Mouse (Mus musculus) heart, adult 2 months (tissue): ENCODE measurements at regions not wholly inside any gene's neighbourhood (a gene's known extent, or its start where the extent isn't known, plus 50 kb on each side); places are given as distances from the start of the nearest gene placed in this dataset.

Experiments
- DNase-seq, 2 experiments: peaks; one replicate each; pipeline ENCODE4 v3.0.0; 2021
- H3K27ac ChIP-seq: fragments of 200-600 bp; 2 replicates; pipeline ENCODE4 v1.8.1; 2022
- H3K27me3 ChIP-seq: fragments of 200-500 bp; 2 replicates; pipeline ENCODE4 v1.6.1; 2012; ENCODE audit warnings: mild to moderate bottlenecking, low read length, inconsistent platforms, mixed read lengths; ENCODE audit not compliant: control insufficient read depth, insufficient read depth
- H3K36me3 ChIP-seq: fragments of 200-500 bp; 2 replicates; pipeline ENCODE4 v1.6.1; 2012; ENCODE audit warnings: low read length, inconsistent platforms; ENCODE audit not compliant: control insufficient read depth, insufficient read depth
- H3K4me1 ChIP-seq: fragments of 200-500 bp; 2 replicates; pipeline ENCODE4 v1.6.1; 2011; ENCODE audit warnings: low read length; ENCODE audit not compliant: control insufficient read depth, insufficient read depth
- H3K4me3 ChIP-seq: fragments of 200-600 bp; 2 replicates; pipeline ENCODE4 v1.8.1; 2022
- H3K79me2 ChIP-seq: fragments of 200-500 bp; replicated peaks from 2 replicates; pipeline ENCODE4 v1.6.1; 2012; ENCODE audit warnings: mild to moderate bottlenecking, inconsistent platforms, low read length, moderate library complexity, mixed read lengths; ENCODE audit not compliant: control insufficient read depth, insufficient read depth
- H3K9ac ChIP-seq: fragments of 200-500 bp; 2 replicates; pipeline ENCODE4 v1.6.1; 2012; ENCODE audit warnings: low read depth, mild to moderate bottlenecking, control low read depth, inconsistent platforms, low read length, mixed read lengths
- CTCF ChIP-seq: fragments of 200-600 bp; IDR thresholded peaks from 2 replicates; pipeline ENCODE4 v1.8.1; 2022; ENCODE audit warnings: antibody characterized with exemption, mild to moderate bottlenecking, moderate library complexity
- EP300 ChIP-seq: fragments of 200-500 bp; IDR thresholded peaks from 2 replicates; pipeline ENCODE4 v1.6.1; 2011; ENCODE audit warnings: low read depth, low read length, control low read depth; ENCODE audit not compliant: insufficient read depth
- POLR2A ChIP-seq: fragments of 200-500 bp; IDR thresholded peaks from 2 replicates; pipeline ENCODE4 v1.6.1; 2011; ENCODE audit warnings: mild to moderate bottlenecking, low read depth, low read length, control low read depth; ENCODE audit not compliant: insufficient read depth
- WGBS: fragments of 180-500 bp; shearing (Covaris S2); methylation state at CpG from one replicate; pipeline ENCODE4 v1.1.7; 2018; 5-methylcytosine and 5-hydroxymethylcytosine counted together
- intact Hi-C: fragments of 180-260 bp; cut with DNase I; formaldehyde crosslinking; loops from one replicate; pipeline ENCODE4 v1.15.1; 2025

GRCm38 (mm10) chr4:140320120-140320921 is 73.7 kb upstream of the Igsf21 start:
- Histone ChIP-seq H3K27ac (no peak overlapping the region), H3K9ac (no peak overlapping the region), H3K27me3 (no peaks in the 10 kb centered on the region), H3K4me3 (no peak overlapping the region), H3K4me1 (no peaks in the 10 kb centered on the region), H3K79me2 (no peaks in the 10 kb centered on the region), H3K36me3 (no peaks in the 10 kb centered on the region)
- intact Hi-C loops, result no loop called here
- no peak for DNase-seq
- 73% methylated on average over 15 of the region's 15 CpGs for WGBS
- TF ChIP-seq CTCF (no peak), EP300 (no peak), POLR2A (no peak)

GRCm38 (mm10) chr4:140312635-140313034 is 66.1 kb upstream of the Igsf21 start:
- Histone ChIP-seq H3K27me3 (no peaks in the 10 kb centered on the region), H3K4me3 (no peak overlapping the region), H3K79me2 (no peaks in the 10 kb centered on the region), H3K4me1 (no peaks in the 10 kb centered on the region), H3K27ac (no peak overlapping the region), H3K36me3 (no peaks in the 10 kb centered on the region), H3K9ac (no peak overlapping the region)
- TF ChIP-seq POLR2A, result no peak
- TF ChIP-seq CTCF, result no peak
- no peak for TF ChIP-seq EP300
- no peak for DNase-seq
- WGBS, result 90% methylated on average over 16 of the region's 16 CpGs
- intact Hi-C loops, result no loop called here

GRCm38 (mm10) chr4:140307481-140307880 is 60.9 kb upstream of the Igsf21 start:
- Histone ChIP-seq H3K27ac (no peak overlapping the region), H3K4me1 (no peaks in the 10 kb centered on the region), H3K36me3 (no peaks in the 10 kb centered on the region), H3K79me2 (no peaks in the 10 kb centered on the region), H3K4me3 (no peak overlapping the region), H3K9ac (no peak overlapping the region), H3K27me3 (no peaks in the 10 kb centered on the region)
- WGBS, result 83% methylated on average over 8 of the region's 8 CpGs
- DNase-seq, result no peak
- TF ChIP-seq EP300, result no peak
- intact Hi-C loops, result no loop called here

- no peak for TF ChIP-seq CTCF
- TF ChIP-seq POLR2A, result no peak
- no peak for TF ChIP-seq EP300
- Histone ChIP-seq H3K27ac (no peak overlapping the region), H3K4me3 (no peak overlapping the region), H3K27me3 (no peaks in the 10 kb centered on the region), H3K4me1 (no peaks in the 10 kb centered on the region), H3K9ac (no peak overlapping the region), H3K79me2 (no peaks in the 10 kb centered on the region), H3K36me3 (no peaks in the 10 kb centered on the region)
- DNase-seq, result no peak
- intact Hi-C loops, result no loop called here
- WGBS, result 74% methylated on average over 5 of the region's 5 CpGs
These were observed 58.4 kb upstream of the Igsf21 start for GRCm38 (mm10) chr4:140304960-140305359.

GRCm38 (mm10) chr4:140301661-140302060 is 55.1 kb upstream of the Igsf21 start:
- no peak overlapping the region for H3K9ac ChIP-seq
- H3K79me2 ChIP-seq, result no peaks in the 10 kb centered on the region
- DNase-seq, result no peak
- WGBS, result 80% methylated on average over 15 of the region's 15 CpGs
- no peaks in the 10 kb centered on the region for H3K36me3 ChIP-seq
- H3K4me1 ChIP-seq, result no peaks in the 10 kb centered on the region
- H3K27ac ChIP-seq, result no peak overlapping the region
- no peak overlapping the region for H3K4me3 ChIP-seq
- TF ChIP-seq EP300, result no peak
- no peak for TF ChIP-seq POLR2A
- TF ChIP-seq CTCF, result no peak
- no peaks in the 10 kb centered on the region for H3K27me3 ChIP-seq
- intact Hi-C loops, result no loop called here

GRCm38 (mm10) chr4:140297912-140298620 is 51.5 kb upstream of the Igsf21 start:
- no peaks in the 10 kb centered on the region for H3K4me1 ChIP-seq
- DNase-seq, result no peak
- no peaks in the 10 kb centered on the region for H3K79me2 ChIP-seq
- WGBS, result 74% methylated on average over 18 of the region's 18 CpGs
- intact Hi-C loops, result no loop called here
- H3K4me3 ChIP-seq, result no peak overlapping the region
- TF ChIP-seq POLR2A (no peak), CTCF (no peak), EP300 (no peak)
- H3K9ac ChIP-seq, result no peak overlapping the region
- H3K36me3 ChIP-seq, result no peaks in the 10 kb centered on the region
- no peaks in the 10 kb centered on the region for H3K27me3 ChIP-seq
- H3K27ac ChIP-seq, result no peak overlapping the region
